Mouse (Mus musculus): ENCODE data around the gene AK157302. TPM values are rescaled to one million over a fixed set of nuclear protein-coding genes. Genes with fewer than 3 reads are reported as not detected.

The AK157302 gene
- not detected in 2 replicates for polyA plus RNA-seq (2012; rRNA removed)

GRCm38 (mm10) chr13:21495080-21495479 lies at the start of gene AK157302:
AK157302 (plus strand) TSS chr13:21495223.

GRCm38 (mm10) chr13:21453449-21453848 lies 41.6 kb upstream of the AK157302 start, which contains the start of gene Zscan26:
Zscan26 (minus strand) TSS chr13:21453730.

GRCm38 (mm10) chr13:21468061-21469019 lies 26.7 kb upstream of the AK157302 start, which contains the start of gene Nkapl:
Nkapl (minus strand) TSS chr13:21468509.

GRCm38 (mm10) chr13:21478759-21479670 lies 16.0 kb upstream of the AK157302 start, which contains the start of the genes Zkscan4 and Gm10065:
Zkscan4 (plus strand) TSS chr13:21478907.
Gm10065 (minus strand) TSS chr13:21479441.

GRCm38 (mm10) chr13:21501182-21501581 lies 6.2 kb downstream of the AK157302 start, which contains the start of gene Gm11273:
Gm11273 (minus strand) TSS chr13:21501418.

GRCm38 (mm10) chr13:21530781-21531201 lies 35.8 kb downstream of the AK157302 start, which contains the start of gene Zkscan8:
Zkscan8 (minus strand) TSS chr13:21531120.

GRCm38 (mm10) chr13:21542708-21543107 lies 47.7 kb downstream of the AK157302 start, which contains the start of gene Olfr1366:
Olfr1366 (minus strand) TSS chr13:21542808.

Other genes starting within 250 kb of the AK157302 start
- 3.3 TPM in 1 of 2 replicates, not detected in the other for gene Gpx5, start 202.5 kb upstream of the AK157302 start, polyA plus RNA-seq (2012; rRNA removed)
- gene Gpx6, start 183.1 kb upstream of the AK157302 start, polyA plus RNA-seq (2012; rRNA removed), result not detected in 2 replicates
- not detected in 2 replicates for gene Olfr1367, start 148.3 kb upstream of the AK157302 start, polyA plus RNA-seq (2012; rRNA removed)
- gene Zscan12, start 132.4 kb upstream of the AK157302 start, polyA plus RNA-seq (2012; rRNA removed), result 0.09 and 0.19 TPM in 2 replicates
- gene Zkscan3, start 92.5 kb upstream of the AK157302 start, polyA plus RNA-seq (2012; rRNA removed), result 4.7 and 5.7 TPM in 2 replicates
- gene Pgbd1, start 54.2 kb upstream of the AK157302 start, polyA plus RNA-seq (2012; rRNA removed), result 0.15 TPM in 1 of 2 replicates, not detected in the other
- 0.71 and 1.9 TPM in 2 replicates for gene Zscan26, start 41.5 kb upstream of the AK157302 start, polyA plus RNA-seq (2012; rRNA removed)
- gene Nkapl, start 26.7 kb upstream of the AK157302 start, polyA plus RNA-seq (2012; rRNA removed), result 0.08 and 0.15 TPM in 2 replicates
- gene Zkscan4, start 16.3 kb upstream of the AK157302 start, polyA plus RNA-seq (2012; rRNA removed), result 0.05 and 0.26 TPM in 2 replicates
- gene Gm10065, start 15.8 kb upstream of the AK157302 start, polyA plus RNA-seq (2012; rRNA removed), result not detected in 2 replicates
- 17.8 and 21.1 TPM in 2 replicates for gene Gm11273, start 6.2 kb downstream of the AK157302 start, polyA plus RNA-seq (2012; rRNA removed)
- gene Zkscan8, start 35.9 kb downstream of the AK157302 start, polyA plus RNA-seq (2012; rRNA removed), result 0.41 and 0.57 TPM in 2 replicates
- gene Olfr1366, start 47.6 kb downstream of the AK157302 start, polyA plus RNA-seq (2012; rRNA removed), result not detected in 2 replicates
- gene Olfr1535, start 64.7 kb downstream of the AK157302 start, polyA plus RNA-seq (2012; rRNA removed), result not detected in 2 replicates
- gene Olfr1364, start 86.5 kb downstream of the AK157302 start, polyA plus RNA-seq (2012; rRNA removed), result not detected in 2 replicates
- gene Olfr1362, start 118.8 kb downstream of the AK157302 start, polyA plus RNA-seq (2012; rRNA removed), result not detected in 2 replicates
- not detected in 2 replicates for gene Olfr11, start 147.3 kb downstream of the AK157302 start, polyA plus RNA-seq (2012; rRNA removed)
- not detected in 2 replicates for gene Olfr1361, start 168.2 kb downstream of the AK157302 start, polyA plus RNA-seq (2012; rRNA removed)
- gene Olfr1360, start 182.2 kb downstream of the AK157302 start, polyA plus RNA-seq (2012; rRNA removed), result not detected in 2 replicates
- gene Olfr1359, start 202.9 kb downstream of the AK157302 start, polyA plus RNA-seq (2012; rRNA removed), result not detected in 2 replicates
- 2.0 and 2.3 TPM in 2 replicates for gene Hist1h2bl, start 220.9 kb downstream of the AK157302 start, polyA plus RNA-seq (2012; rRNA removed)
- 10.0 and 28.4 TPM in 2 replicates for gene Hist1h2ai, start 221.2 kb downstream of the AK157302 start, polyA plus RNA-seq (2012; rRNA removed)
- gene Hist1h3h, start 222.4 kb downstream of the AK157302 start, polyA plus RNA-seq (2012; rRNA removed), result 30.9 and 34.4 TPM in 2 replicates
- gene Hist1h2bm, start 226.8 kb downstream of the AK157302 start, polyA plus RNA-seq (2012; rRNA removed), result 0.27 and 2.2 TPM in 2 replicates
- 1.6 and 2.1 TPM in 2 replicates for gene Hist1h4j, start 239.8 kb downstream of the AK157302 start, polyA plus RNA-seq (2012; rRNA removed)